Mouse (Mus musculus) hindbrain, postnatal 0 days (tissue): ENCODE data around the gene Nop2. TPM values are rescaled to one million over a fixed set of nuclear protein-coding genes. Genes with fewer than 3 reads are reported as not detected.
A peak's percentile ranks its signal among the peaks of the same experiment; 100 is the strongest.

Experiments
- ATAC-seq: fragments of 200-750 bp; cut with Nextera tagmentation; 2 replicates; pipeline ENCODE4 v1.8.0; 2017; ENCODE audit warnings: mild to moderate bottlenecking, moderate TSS enrichment, moderate library complexity
- DNase-seq: peaks from one replicate; pipeline ENCODE4 v3.0.0-alpha.2; 2015; ENCODE audit warnings: low spot score
- H3K27ac ChIP-seq: fragments of 300-500 bp; sonication (generic); 2 replicates; pipeline ENCODE4 v1.5.1; 2014; ENCODE audit warnings: mild to moderate bottlenecking
- H3K27me3 ChIP-seq: fragments of 300-500 bp; sonication (generic); 2 replicates; pipeline ENCODE4 v1.6.1; 2014; ENCODE audit warnings: low read length, mixed read lengths; ENCODE audit not compliant: insufficient read depth
- H3K36me3 ChIP-seq: fragments of 300-500 bp; sonication (generic); 2 replicates; pipeline ENCODE4 v1.6.1; 2014; ENCODE audit warnings: low read length, mixed read lengths; ENCODE audit not compliant: insufficient read depth
- H3K4me1 ChIP-seq: fragments of 300-500 bp; sonication (generic); 2 replicates; pipeline ENCODE4 v1.6.1; 2014; ENCODE audit warnings: antibody characterized with exemption, low read length, mixed read lengths; ENCODE audit not compliant: insufficient read depth
- H3K4me2 ChIP-seq: fragments of 300-500 bp; sonication (generic); 2 replicates; pipeline ENCODE4 v1.6.1; 2014; ENCODE audit warnings: low read depth, mild to moderate bottlenecking, low read length, moderate library complexity, mixed read lengths
- H3K4me3 ChIP-seq: fragments of 300-500 bp; sonication (generic); 2 replicates; pipeline ENCODE4 v1.5.1; 2014; ENCODE audit warnings: low read length
- H3K9ac ChIP-seq: fragments of 300-500 bp; sonication (generic); replicated peaks from 2 replicates; pipeline ENCODE4 v1.6.1; 2014; ENCODE audit warnings: mild to moderate bottlenecking, low read length, moderate library complexity, mixed read lengths
- H3K9me3 ChIP-seq: fragments of 300-500 bp; sonication (generic); 2 replicates; pipeline ENCODE4 v1.6.1; 2016; ENCODE audit warnings: low read length, mixed read lengths
- CTCF ChIP-seq: IDR thresholded peaks from 2 replicates; pipeline ENCODE4 v1.5.1; 2016; ENCODE audit warnings: antibody characterized with exemption, control low read depth, low read depth
- WGBS: fragments of 180-500 bp; shearing (Covaris S2); extraction: QIAGEN DNeasy Blood & Tissue Kit; methylation state at CpG from one replicate; pipeline ENCODE4 v1.1.7; 2014; 5-methylcytosine and 5-hydroxymethylcytosine counted together
- microRNA-seq, 2 experiments: library from miRNA; unstranded; fragments of <30 nt; microRNA quantifications; one replicate each; pipeline ENCODE4; 2016
- polyA plus RNA-seq: library from polyadenylated mRNA; unstranded; fragments of >200 nt; fragmentation: Nextera tagmentation; extraction: Ambion mirVana; gene quantifications from 2 replicates; pipeline ENCODE4 v1.2.1, GENCODE M21; 2015
- total RNA-seq: library from RNA; depleted of rRNA; stranded (reverse); fragments of >200 nt; gene quantifications from 2 replicates; pipeline ENCODE4 v1.2.3, GENCODE M21; 2014; rRNA removed

The Nop2 gene
- total and polyA plus RNA-seq, 2 experiments from 2014 or later: 34.2 to 37.3 TPM

- H3K27me3 ChIP-seq: no peaks in the 10 kb centered on the region
- DNase-seq (no peak), ATAC-seq (no peak)
- no peak overlapping the region for H3K9ac ChIP-seq
- TF ChIP-seq CTCF: no peak
- no peak overlapping the region for H3K4me3 ChIP-seq
- peaks cover 56% of the 10 kb centered on the region for H3K36me3 ChIP-seq
- no peaks in the 10 kb centered on the region for H3K9me3 ChIP-seq
- H3K4me2 ChIP-seq: no peak overlapping the region
- H3K27ac ChIP-seq: no peak overlapping the region
- H3K4me1 ChIP-seq: no peaks in the 10 kb centered on the region
- WGBS: 94% methylated on average over 10 of the region's 10 CpGs
Measured at GRCm38 (mm10) chr6:125186203-125186602, 54.5 kb downstream of the Nop2 start.

DNA sequence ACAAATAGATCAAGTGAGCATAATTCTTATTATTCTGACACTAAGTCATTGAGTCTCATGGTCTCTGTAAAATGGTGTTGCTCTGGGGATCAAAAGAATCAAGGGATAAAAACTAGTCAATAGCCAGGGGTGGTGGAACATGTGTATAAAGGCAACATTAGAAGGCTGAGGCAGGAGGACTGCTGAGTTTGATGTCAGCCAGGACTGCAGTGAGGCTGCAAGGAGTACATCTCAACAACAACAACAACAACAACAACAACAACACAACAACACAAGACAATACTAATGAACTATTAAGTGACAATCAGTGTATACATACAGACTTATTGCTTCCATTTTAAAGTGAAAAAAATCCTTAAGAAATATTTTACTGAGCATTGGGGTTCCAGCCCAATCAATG, 59.1 kb downstream of the Nop2 start:
- H3K9ac ChIP-seq: peak overlapping the region; percentile 74
- peak overlapping the region; percentile 97; the same call in 1 of the 2 replicates for H3K27ac ChIP-seq
- no peaks in the 10 kb centered on the region for H3K27me3 ChIP-seq
- ATAC-seq (no peak), DNase-seq (no peak)
- peaks cover 5% of the 10 kb centered on the region for H3K4me1 ChIP-seq
- no peak for TF ChIP-seq CTCF
- no peaks in the 10 kb centered on the region for H3K9me3 ChIP-seq
- H3K4me2 ChIP-seq: peak overlapping the region; percentile 88
- peak overlapping the region; percentile 70 for H3K4me3 ChIP-seq
- H3K36me3 ChIP-seq: peaks cover 33% of the 10 kb centered on the region

DNA sequence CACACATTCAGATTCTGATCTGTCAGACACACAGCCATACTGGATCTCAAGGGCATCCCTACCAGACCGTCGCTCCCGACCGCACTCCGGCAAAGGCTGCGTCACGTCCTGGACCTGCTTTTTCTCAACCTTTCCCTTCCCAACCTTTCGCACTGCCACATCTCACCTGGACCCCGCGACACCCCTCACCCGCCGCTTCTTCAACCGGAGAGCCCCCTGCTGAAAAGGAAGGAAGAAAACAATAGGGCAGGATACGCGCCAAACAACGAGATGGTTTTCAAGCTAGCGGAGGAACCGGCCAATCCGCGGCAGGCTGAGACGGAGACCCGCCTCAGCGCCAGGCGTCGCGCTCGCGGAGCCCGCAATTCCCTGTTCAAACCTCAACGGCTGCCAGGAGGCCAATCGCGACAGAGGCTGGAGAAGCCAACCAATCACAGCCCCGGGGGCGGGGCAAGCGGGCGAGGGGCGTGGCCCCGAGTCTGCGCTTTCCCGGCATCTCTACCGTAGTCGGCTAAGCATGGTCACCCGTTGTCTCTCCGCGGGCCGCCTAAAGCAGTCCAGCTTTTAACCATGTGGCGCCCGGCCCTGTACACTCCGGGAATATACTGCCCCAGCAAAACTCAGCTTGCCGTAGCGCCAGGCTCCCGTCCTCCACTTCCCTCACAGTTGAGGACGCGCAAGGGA, 59.8 kb downstream of the Nop2 start, which contains the start of the genes Ncapd2 and Mrpl51:
Ncapd2 (minus strand) TSS at position 370 of the 684 bp plus-strand sequence.
Mrpl51 (plus strand) TSS at position 470 of the 684 bp plus-strand sequence.
- H3K27ac ChIP-seq: peak within 1 kb of the TSS; percentile 97
- TF ChIP-seq CTCF: peak; percentile 45
- WGBS: under 1% methylated on average over 51 of the region's 54 CpGs
- peak within 1 kb of the TSS; percentile 74 for H3K9ac ChIP-seq
- peaks cover 36% of the 10 kb centered on the region for H3K36me3 ChIP-seq
- H3K9me3 ChIP-seq: no peaks in the 10 kb centered on the region
- H3K4me2 ChIP-seq: peak within 1 kb of the TSS; percentile 88
- H3K4me3 ChIP-seq: peak within 1 kb of the TSS; percentile 70
- peaks cover 5% of the 10 kb centered on the region for H3K4me1 ChIP-seq
- no peaks in the 10 kb centered on the region for H3K27me3 ChIP-seq
- ATAC-seq (peak; percentile 99), DNase-seq (peak; percentile 100)

GRCm38 (mm10) chr6:125192016-125192714, 60.5 kb downstream of the Nop2 start:
- H3K9me3 ChIP-seq: no peaks in the 10 kb centered on the region
- peaks cover 29% of the 10 kb centered on the region for H3K36me3 ChIP-seq
- no peaks in the 10 kb centered on the region for H3K27me3 ChIP-seq
- peak overlapping the region; percentile 88 for H3K4me2 ChIP-seq
- under 1% methylated on average over 34 of the region's 34 CpGs for WGBS
- H3K4me1 ChIP-seq: peaks cover 5% of the 10 kb centered on the region
- H3K4me3 ChIP-seq: peak overlapping the region; percentile 70
- H3K27ac ChIP-seq: peak overlapping the region; percentile 97
- DNase-seq (peak; percentile 96), ATAC-seq (peak; percentile 94)
- H3K9ac ChIP-seq: peak overlapping the region; percentile 74
- no peak for TF ChIP-seq CTCF

DNA sequence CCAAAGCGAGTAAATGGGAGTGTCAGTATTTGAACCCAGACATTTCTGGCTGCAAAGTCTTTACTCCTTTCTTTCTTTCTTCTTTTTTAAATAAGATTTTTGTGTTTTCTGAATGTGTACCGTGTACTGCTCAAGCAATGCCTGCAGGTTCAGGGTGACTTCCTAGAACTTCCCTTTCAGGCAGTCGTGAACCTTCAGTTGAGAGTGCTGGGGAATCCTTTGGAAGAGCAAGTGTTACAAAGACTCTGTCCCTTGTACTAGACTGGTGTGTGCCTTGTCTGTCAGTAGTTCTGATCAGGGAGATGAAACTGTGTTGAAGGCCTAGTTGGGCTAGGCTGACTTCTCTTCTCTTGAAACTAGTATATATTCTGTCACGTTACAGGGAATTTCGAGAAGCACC, 61.1 kb downstream of the Nop2 start:
- Histone ChIP-seq H3K4me2 (peak overlapping the region; percentile 88), H3K4me1 (peaks cover 5% of the 10 kb centered on the region), H3K9ac (peak overlapping the region; percentile 74), H3K27me3 (no peaks in the 10 kb centered on the region), H3K9me3 (no peaks in the 10 kb centered on the region), H3K36me3 (peaks cover 23% of the 10 kb centered on the region), H3K4me3 (peak overlapping the region; percentile 70), H3K27ac (peak overlapping the region; percentile 97)
- ATAC-seq (no peak), DNase-seq (no peak)
- 51% methylated on average over 5 of the region's 5 CpGs for WGBS
- TF ChIP-seq CTCF: no peak

- Histone ChIP-seq H3K27ac (no peak overlapping the region), H3K9ac (no peak overlapping the region), H3K4me3 (no peak overlapping the region), H3K4me1 (peaks cover 5% of the 10 kb centered on the region), H3K27me3 (no peaks in the 10 kb centered on the region), H3K36me3 (peaks cover 22% of the 10 kb centered on the region), H3K4me2 (no peak overlapping the region), H3K9me3 (no peaks in the 10 kb centered on the region)
- ATAC-seq: no peak
- DNase-seq: no peak
- TF ChIP-seq CTCF: no peak
- 80% methylated on average over 7 of the region's 7 CpGs for WGBS
Measured at GRCm38 (mm10) chr6:125193390-125193789, 61.7 kb downstream of the Nop2 start.

Small RNA genes lying within 50 kb of the gene (microRNA-seq; reads per million reads assigned to microRNA genes)
- gene Mir7045: 0 reads per million in 2 experiments

Other genes starting within 250 kb of the Nop2 start
- gene Cd4, start 243.7 kb upstream of the Nop2 start, total RNA-seq: 0.05 TPM in 1 of 2 replicates, not detected in the other
- gene Cd4, start 243.7 kb upstream of the Nop2 start, polyA plus RNA-seq: 0.13 and 0.18 TPM in 2 replicates
- 1.8 and 2.2 TPM in 2 replicates for gene Lag3, start 220.2 kb upstream of the Nop2 start, total RNA-seq
- gene Lag3, start 220.2 kb upstream of the Nop2 start, polyA plus RNA-seq: 3.3 and 3.6 TPM in 2 replicates
- 913 and 1,024 TPM in 2 replicates for gene Ptms, start 211.8 kb upstream of the Nop2 start, total RNA-seq
- 767 and 773 TPM in 2 replicates for gene Ptms, start 211.8 kb upstream of the Nop2 start, polyA plus RNA-seq
- gene Mlf2, start 200.5 kb upstream of the Nop2 start, total RNA-seq: 639 and 964 TPM in 2 replicates
- 618 and 628 TPM in 2 replicates for gene Mlf2, start 200.5 kb upstream of the Nop2 start, polyA plus RNA-seq
- gene Cops7a, start 166.4 kb upstream of the Nop2 start, total RNA-seq: 113 and 146 TPM in 2 replicates
- 97.1 and 101 TPM in 2 replicates for gene Cops7a, start 166.4 kb upstream of the Nop2 start, polyA plus RNA-seq
- 24.1 and 32.9 TPM in 2 replicates for gene Pianp, start 135.2 kb upstream of the Nop2 start, total RNA-seq
- gene Pianp, start 135.2 kb upstream of the Nop2 start, polyA plus RNA-seq: 58.9 and 65.4 TPM in 2 replicates
- 37.3 and 38.6 TPM in 2 replicates for gene Zfp384, start 122.8 kb upstream of the Nop2 start, total RNA-seq
- 10.3 and 11.6 TPM in 2 replicates for gene Zfp384, start 122.8 kb upstream of the Nop2 start, polyA plus RNA-seq
- gene Ing4, start 92.1 kb upstream of the Nop2 start, total RNA-seq: 60.7 and 78.3 TPM in 2 replicates
- 97.6 and 102 TPM in 2 replicates for gene Ing4, start 92.1 kb upstream of the Nop2 start, polyA plus RNA-seq
- gene Acrbp, start 82.2 kb upstream of the Nop2 start, total RNA-seq: 10.5 and 17.3 TPM in 2 replicates
- 12.2 and 17.5 TPM in 2 replicates for gene Acrbp, start 82.2 kb upstream of the Nop2 start, polyA plus RNA-seq
- gene Lpar5, start 64.0 kb upstream of the Nop2 start, total RNA-seq: 0.75 and 1.8 TPM in 2 replicates
- 0.68 and 0.88 TPM in 2 replicates for gene Lpar5, start 64.0 kb upstream of the Nop2 start, polyA plus RNA-seq
- 101 and 106 TPM in 2 replicates for gene Chd4, start 35.9 kb upstream of the Nop2 start, total RNA-seq
- gene Chd4, start 35.9 kb upstream of the Nop2 start, polyA plus RNA-seq: 90.2 and 94.7 TPM in 2 replicates
- 29.1 and 30.5 TPM in 2 replicates for gene Iffo1, start 13.3 kb downstream of the Nop2 start, total RNA-seq
- 20.3 and 20.6 TPM in 2 replicates for gene Iffo1, start 13.3 kb downstream of the Nop2 start, polyA plus RNA-seq
- 2,711 and 2,736 TPM in 2 replicates for gene Gapdh, start 34.6 kb downstream of the Nop2 start, total RNA-seq
- gene Gapdh, start 34.6 kb downstream of the Nop2 start, polyA plus RNA-seq: 1,874 and 1,919 TPM in 2 replicates
- gene Ncapd2, start 59.8 kb downstream of the Nop2 start, total RNA-seq: 47.1 and 56.3 TPM in 2 replicates
- 30.3 and 34.1 TPM in 2 replicates for gene Ncapd2, start 59.8 kb downstream of the Nop2 start, polyA plus RNA-seq
- gene Mrpl51, start 59.9 kb downstream of the Nop2 start, total RNA-seq: 20.6 and 40.3 TPM in 2 replicates
- gene Mrpl51, start 59.9 kb downstream of the Nop2 start, polyA plus RNA-seq: 159 and 163 TPM in 2 replicates
- gene Vamp1, start 83.6 kb downstream of the Nop2 start, total RNA-seq: 74.6 and 85.3 TPM in 2 replicates
- gene Vamp1, start 83.6 kb downstream of the Nop2 start, polyA plus RNA-seq: 73.0 and 74.6 TPM in 2 replicates
- gene Tapbpl, start 100.0 kb downstream of the Nop2 start, total RNA-seq: 4.5 and 7.0 TPM in 2 replicates
- gene Tapbpl, start 100.0 kb downstream of the Nop2 start, polyA plus RNA-seq: 7.0 and 7.8 TPM in 2 replicates
- 0.79 TPM in 1 of 2 replicates, not detected in the other for gene Cd27, start 105.1 kb downstream of the Nop2 start, total RNA-seq
- gene Cd27, start 105.1 kb downstream of the Nop2 start, polyA plus RNA-seq: 0.29 and 0.71 TPM in 2 replicates
- gene Tuba3a, start 154.1 kb downstream of the Nop2 start, total RNA-seq: not detected in 2 replicates
- not detected in 2 replicates for gene Tuba3a, start 154.1 kb downstream of the Nop2 start, polyA plus RNA-seq
- gene Ltbr, start 182.0 kb downstream of the Nop2 start, total RNA-seq: 31.6 and 34.4 TPM in 2 replicates
- 17.5 and 18.1 TPM in 2 replicates for gene Ltbr, start 182.0 kb downstream of the Nop2 start, polyA plus RNA-seq
- 1.7 and 3.0 TPM in 2 replicates for gene Scnn1a, start 188.8 kb downstream of the Nop2 start, total RNA-seq
- gene Scnn1a, start 188.8 kb downstream of the Nop2 start, polyA plus RNA-seq: 1.00 and 1.2 TPM in 2 replicates
- gene Tnfrsf1a, start 217.5 kb downstream of the Nop2 start, total RNA-seq: 12.2 and 18.0 TPM in 2 replicates
- 15.5 and 16.3 TPM in 2 replicates for gene Tnfrsf1a, start 217.5 kb downstream of the Nop2 start, polyA plus RNA-seq
- 0.68 and 0.86 TPM in 2 replicates for gene Plekhg6, start 248.9 kb downstream of the Nop2 start, total RNA-seq
- 0.32 and 0.74 TPM in 2 replicates for gene Plekhg6, start 248.9 kb downstream of the Nop2 start, polyA plus RNA-seq